Mouse (Mus musculus) limb, embryonic 11.5 days (tissue): ENCODE measurements around the gene Kalrn. TPM values are rescaled to one million over a fixed set of nuclear protein-coding genes. Genes with fewer than 3 reads are reported as not detected.

Experiments used
- ATAC-seq: fragments of 200-750 bp; cut with Nextera tagmentation; 2 replicates; pipeline ENCODE4 v1.8.0; 2017; ENCODE audit warnings: low read depth; ENCODE audit not compliant: insufficient number of reproducible peaks, low FRiP score, low TSS enrichment
- DNase-seq: peaks from one replicate; pipeline ENCODE4 v3.0.0-alpha.2; 2015; ENCODE audit warnings: low spot score
- H3K27ac ChIP-seq: fragments of 300-500 bp; sonication (generic); replicated peaks from 2 replicates; pipeline ENCODE4 v1.5.1; 2014; ENCODE audit warnings: low read depth, mild to moderate bottlenecking, low read length
- H3K27me3 ChIP-seq: fragments of 300-500 bp; sonication (generic); 2 replicates; pipeline ENCODE4 v1.6.1; 2014; ENCODE audit warnings: mild to moderate bottlenecking, low read length, mixed read lengths; ENCODE audit not compliant: control insufficient read depth, insufficient read depth
- H3K36me3 ChIP-seq: fragments of 300-500 bp; sonication (generic); 2 replicates; pipeline ENCODE4 v1.6.1; 2014; ENCODE audit warnings: mild to moderate bottlenecking, low read length, moderate library complexity, mixed read lengths; ENCODE audit not compliant: control insufficient read depth, insufficient read depth
- H3K4me1 ChIP-seq: fragments of 300-500 bp; sonication (generic); 2 replicates; pipeline ENCODE4 v1.6.1; 2014; ENCODE audit warnings: low read length, mixed read lengths; ENCODE audit not compliant: control insufficient read depth, insufficient read depth
- H3K4me2 ChIP-seq: fragments of 300-500 bp; sonication (generic); 2 replicates; pipeline ENCODE4 v1.6.1; 2014; ENCODE audit warnings: low read depth, mild to moderate bottlenecking, moderate library complexity; ENCODE audit not compliant: severe bottlenecking
- H3K4me3 ChIP-seq: fragments of 300-500 bp; sonication (generic); 2 replicates; pipeline ENCODE4 v1.5.1; 2014; ENCODE audit warnings: low read depth, low read length
- H3K9ac ChIP-seq: fragments of 300-500 bp; sonication (generic); 2 replicates; pipeline ENCODE4 v1.6.1; 2014; ENCODE audit warnings: mild to moderate bottlenecking, low read length
- H3K9me3 ChIP-seq: fragments of 300-500 bp; sonication (generic); 2 replicates; pipeline ENCODE4 v1.6.1; 2016; ENCODE audit warnings: low read length; ENCODE audit not compliant: control insufficient read depth
- WGBS: fragments of 180-500 bp; shearing (Covaris S2); extraction: QIAGEN DNeasy Blood & Tissue Kit; methylation state at CpG from one replicate; pipeline ENCODE4 v1.1.7; 2014; 5-methylcytosine and 5-hydroxymethylcytosine counted together
- polyA plus RNA-seq: library from polyadenylated mRNA; unstranded; fragments of >200 nt; fragmentation: Nextera tagmentation; extraction: Ambion mirVana; gene quantifications from 2 replicates; pipeline ENCODE4 v1.2.1, GENCODE M21; 2014

Gene Kalrn
- polyA plus RNA-seq, 1 experiment from 2014 or later, result 11.5 TPM

GRCm38 (mm10) chr16:33941271-33941781, 632.0 kb downstream of the Kalrn start:
- Histone ChIP-seq H3K4me3 (no peak overlapping the region), H3K27ac (peak overlapping the region; percentile 36; the same call in 1 of the 2 replicates), H3K9me3 (no peaks in the 10 kb centered on the region), H3K4me2 (no peak overlapping the region), H3K27me3 (no peaks in the 10 kb centered on the region), H3K9ac (no peak overlapping the region), H3K4me1 (peaks cover 55% of the 10 kb centered on the region), H3K36me3 (no peaks in the 10 kb centered on the region)
- WGBS, result 78% methylated on average over 11 of the region's 11 CpGs
- DNase-seq (no peak), ATAC-seq (no peak)

- DNase-seq (no peak), ATAC-seq (no peak)
- no peaks in the 10 kb centered on the region for H3K27me3 ChIP-seq
- no peak overlapping the region for H3K4me2 ChIP-seq
- H3K4me1 ChIP-seq, result peaks cover 47% of the 10 kb centered on the region
- H3K4me3 ChIP-seq, result no peak overlapping the region
- H3K9ac ChIP-seq, result no peak overlapping the region
- no peaks in the 10 kb centered on the region for H3K9me3 ChIP-seq
- 83% methylated on average over 5 of the region's 5 CpGs for WGBS
- no peaks in the 10 kb centered on the region for H3K36me3 ChIP-seq
- H3K27ac ChIP-seq, result no peak overlapping the region
Measured at GRCm38 (mm10) chr16:33940095-33940494, 633.2 kb downstream of the Kalrn start.

GRCm38 (mm10) chr16:33939636-33940035, 633.7 kb downstream of the Kalrn start:
- Histone ChIP-seq H3K9ac (no peak overlapping the region), H3K36me3 (no peaks in the 10 kb centered on the region), H3K4me2 (no peak overlapping the region), H3K9me3 (no peaks in the 10 kb centered on the region), H3K4me3 (no peak overlapping the region), H3K4me1 (peaks cover 45% of the 10 kb centered on the region), H3K27ac (no peak overlapping the region), H3K27me3 (no peaks in the 10 kb centered on the region)
- DNase-seq, result peak; percentile 64
- 22% methylated on average over 9 of the region's 9 CpGs for WGBS
- no peak for ATAC-seq

GRCm38 (mm10) chr16:33939133-33939531, 634.2 kb downstream of the Kalrn start:
- Histone ChIP-seq H3K36me3 (no peaks in the 10 kb centered on the region), H3K4me3 (no peak overlapping the region), H3K9me3 (no peaks in the 10 kb centered on the region), H3K27me3 (no peaks in the 10 kb centered on the region), H3K4me2 (no peak overlapping the region), H3K27ac (no peak overlapping the region), H3K4me1 (peaks cover 46% of the 10 kb centered on the region), H3K9ac (no peak overlapping the region)
- 78% methylated on average over 2 of the region's 2 CpGs for WGBS
- no peak for DNase-seq
- no peak for ATAC-seq

- 67% methylated on average over 12 of the region's 12 CpGs for WGBS
- no peak overlapping the region for H3K4me2 ChIP-seq
- H3K4me1 ChIP-seq, result peaks cover 46% of the 10 kb centered on the region
- no peaks in the 10 kb centered on the region for H3K36me3 ChIP-seq
- no peak overlapping the region for H3K9ac ChIP-seq
- no peak overlapping the region for H3K4me3 ChIP-seq
- H3K9me3 ChIP-seq, result no peaks in the 10 kb centered on the region
- DNase-seq (no peak), ATAC-seq (no peak)
- H3K27me3 ChIP-seq, result no peaks in the 10 kb centered on the region
- no peak overlapping the region for H3K27ac ChIP-seq
Measured at GRCm38 (mm10) chr16:33938311-33939132, 634.8 kb downstream of the Kalrn start.

- H3K27ac ChIP-seq, result no peak overlapping the region
- H3K4me3 ChIP-seq, result no peak overlapping the region
- WGBS, result 89% methylated on average over 8 of the region's 8 CpGs
- H3K36me3 ChIP-seq, result no peaks in the 10 kb centered on the region
- H3K4me1 ChIP-seq, result peaks cover 43% of the 10 kb centered on the region
- DNase-seq, result no peak
- H3K9me3 ChIP-seq, result no peaks in the 10 kb centered on the region
- no peaks in the 10 kb centered on the region for H3K27me3 ChIP-seq
- H3K4me2 ChIP-seq, result no peak overlapping the region
- ATAC-seq, result no peak
- no peak overlapping the region for H3K9ac ChIP-seq
Measured at GRCm38 (mm10) chr16:33937567-33937966, 635.8 kb downstream of the Kalrn start.

- no peak for ATAC-seq
Measured at GRCm38 (mm10) chr16:33936885-33937284, 636.4 kb downstream of the Kalrn start.

GRCm38 (mm10) chr16:33935407-33935785, 637.9 kb downstream of the Kalrn start:
- 91% methylated on average over 6 of the region's 6 CpGs for WGBS
- ATAC-seq (no peak), DNase-seq (no peak)
- no peak overlapping the region for H3K4me3 ChIP-seq
- H3K27me3 ChIP-seq, result no peaks in the 10 kb centered on the region
- no peaks in the 10 kb centered on the region for H3K9me3 ChIP-seq
- no peaks in the 10 kb centered on the region for H3K36me3 ChIP-seq
- H3K4me2 ChIP-seq, result no peak overlapping the region
- H3K4me1 ChIP-seq, result peaks cover 27% of the 10 kb centered on the region
- H3K27ac ChIP-seq, result no peak overlapping the region
- no peak overlapping the region for H3K9ac ChIP-seq

More at GRCm38 (mm10) chr16:33936885-33937284, 636.4 kb downstream of the Kalrn start:
- Histone ChIP-seq H3K4me1 (peaks cover 39% of the 10 kb centered on the region), H3K36me3 (no peaks in the 10 kb centered on the region), H3K9me3 (no peaks in the 10 kb centered on the region), H3K4me3 (no peak overlapping the region), H3K9ac (no peak overlapping the region), H3K27ac (no peak overlapping the region), H3K4me2 (no peak overlapping the region), H3K27me3 (no peaks in the 10 kb centered on the region)
- WGBS, result 86% methylated on average over 4 of the region's 4 CpGs
- DNase-seq, result no peak
